Mouse (Mus musculus) neural tube, embryonic 13.5 days (tissue): Measurements from ENCODE around the gene Olfr325. TPM values are rescaled to one million over a fixed set of nuclear protein-coding genes. Genes with fewer than 3 reads are reported as not detected.

Experiments used
- polyA plus RNA-seq: library from polyadenylated mRNA; unstranded; fragments of >200 nt; fragmentation: Nextera tagmentation; extraction: Ambion mirVana; gene quantifications from 2 replicates; pipeline ENCODE4 v1.2.1, GENCODE M21; 2015

Gene Olfr325
- polyA plus RNA-seq, 1 experiment from 2014 or later: not detected

Other genes starting within 250 kb of the Olfr325 start
- gene Zfp672, start 247.4 kb upstream of the Olfr325 start, polyA plus RNA-seq: 35.5 and 39.5 TPM in 2 replicates
- gene Sh3bp5l, start 247.0 kb upstream of the Olfr325 start, polyA plus RNA-seq: 46.2 and 47.4 TPM in 2 replicates
- not detected in 2 replicates for gene Lypd8, start 198.7 kb upstream of the Olfr325 start, polyA plus RNA-seq
- gene 1810065E05Rik, start 156.6 kb upstream of the Olfr325 start, polyA plus RNA-seq: not detected in 2 replicates
- not detected in 2 replicates for gene Gm12253, start 145.2 kb upstream of the Olfr325 start, polyA plus RNA-seq
- not detected in 2 replicates for gene Lypd9, start 124.8 kb upstream of the Olfr325 start, polyA plus RNA-seq
- gene Olfr30, start 115.5 kb upstream of the Olfr325 start, polyA plus RNA-seq: not detected in 2 replicates
- gene Olfr332, start 85.2 kb upstream of the Olfr325 start, polyA plus RNA-seq: not detected in 2 replicates
- not detected in 2 replicates for gene Olfr331, start 75.2 kb upstream of the Olfr325 start, polyA plus RNA-seq
- not detected in 2 replicates for gene Olfr330, start 42.9 kb upstream of the Olfr325 start, polyA plus RNA-seq
- not detected in 2 replicates for gene Olfr329-ps, start 31.3 kb upstream of the Olfr325 start, polyA plus RNA-seq
- gene Olfr328, start 22.1 kb upstream of the Olfr325 start, polyA plus RNA-seq: not detected in 2 replicates
- 0.14 TPM in 1 of 2 replicates, not detected in the other for gene Olfr224, start 7.2 kb upstream of the Olfr325 start, polyA plus RNA-seq
- gene Olfr324, start 17.4 kb downstream of the Olfr325 start, polyA plus RNA-seq: 0.08 TPM in 1 of 2 replicates, not detected in the other
- gene 2210407C18Rik, start 38.3 kb downstream of the Olfr325 start, polyA plus RNA-seq: not detected in 2 replicates
- gene Olfr323, start 52.8 kb downstream of the Olfr325 start, polyA plus RNA-seq: not detected in 2 replicates
- 0.11 and 0.22 TPM in 2 replicates for gene Trim58, start 62.7 kb downstream of the Olfr325 start, polyA plus RNA-seq
- gene Olfr322, start 81.1 kb downstream of the Olfr325 start, polyA plus RNA-seq: 0.07 TPM in 1 of 2 replicates, not detected in the other
- gene Olfr320, start 103.4 kb downstream of the Olfr325 start, polyA plus RNA-seq: not detected in 2 replicates
- not detected in 2 replicates for gene Olfr319, start 121.4 kb downstream of the Olfr325 start, polyA plus RNA-seq
- not detected in 2 replicates for gene Olfr318, start 146.3 kb downstream of the Olfr325 start, polyA plus RNA-seq
- 0.14 and 0.20 TPM in 2 replicates for gene Olfr317, start 161.5 kb downstream of the Olfr325 start, polyA plus RNA-seq
- gene Olfr316, start 175.0 kb downstream of the Olfr325 start, polyA plus RNA-seq: not detected in 2 replicates
- gene Olfr315, start 195.5 kb downstream of the Olfr325 start, polyA plus RNA-seq: not detected in 2 replicates
- not detected in 2 replicates for gene Olfr314, start 205.2 kb downstream of the Olfr325 start, polyA plus RNA-seq
- gene Fam183b, start 224.2 kb downstream of the Olfr325 start, polyA plus RNA-seq: 7.7 and 7.8 TPM in 2 replicates
- not detected in 2 replicates for gene Olfr313, start 237.3 kb downstream of the Olfr325 start, polyA plus RNA-seq